Mouse (Mus musculus): Measurements from ENCODE around the gene Depdc1b. TPM values are rescaled to one million over a fixed set of nuclear protein-coding genes. Genes with fewer than 3 reads are reported as not detected.

Depdc1b gene
- total and polyA plus RNA-seq, 3 experiments, result 21.2 to 25.3 TPM; not detected in 1

DNA sequence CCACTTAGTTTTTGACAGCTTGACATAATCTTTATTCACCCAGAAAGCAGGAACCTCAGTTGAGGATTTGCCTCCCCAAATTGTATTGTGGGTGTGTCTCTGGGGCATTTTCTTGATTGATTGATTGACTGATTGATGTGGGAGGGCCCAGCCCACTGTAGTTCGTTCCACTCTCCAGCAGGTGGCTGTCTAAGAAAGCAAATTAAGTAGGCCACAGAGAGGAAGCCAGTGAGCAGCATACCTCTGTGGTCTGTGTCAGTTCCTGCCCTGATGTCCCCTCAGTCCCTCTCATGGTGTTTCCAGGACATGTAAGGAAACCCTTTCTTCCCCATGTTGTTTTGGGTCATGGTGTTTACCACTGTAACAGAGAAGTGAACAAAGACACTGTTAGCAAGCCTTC lies 74.4 kb downstream of the Depdc1b start (continued):
- no peak for TF ChIP-seq MXI1 (IDR thresholded peaks at IDR 0.05; ENCODE audit: low read depth, low read length)
- TF ChIP-seq ZC3H11A (IDR thresholded peaks at IDR 0.05; ENCODE audit: low read depth, low read length), result peak; percentile 51; the same call in 1 of the 2 replicates
- TF ChIP-seq ETS1 (IDR thresholded peaks at IDR 0.05; ENCODE audit: low read depth, low read length), result no peak

DNA sequence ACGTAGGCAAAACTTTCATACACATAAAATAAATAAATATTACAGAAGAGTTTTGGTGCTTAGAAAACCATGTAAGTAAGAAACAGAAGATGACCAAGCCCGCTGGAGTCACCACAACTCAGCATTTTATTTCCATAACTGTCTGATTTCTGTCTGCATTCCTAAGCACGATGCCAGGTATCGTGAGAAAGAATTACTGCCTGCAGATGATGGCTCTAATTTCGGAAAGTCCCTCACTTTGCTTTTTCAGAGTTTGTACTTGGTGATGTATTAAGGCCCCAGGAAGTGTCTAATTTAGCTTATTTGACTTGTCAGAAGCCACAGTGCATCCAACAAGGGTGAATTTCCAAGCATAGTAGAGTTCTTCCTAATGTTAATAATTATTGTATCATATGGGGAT lies 87.1 kb downstream of the Depdc1b start:
- no peaks in the 10 kb centered on the region for H3K4me1 ChIP-seq (ENCODE audit: control insufficient read depth in 1 of 2, insufficient read depth in 2 of 2, low read length in 2 of 2)
- no peak overlapping the region for H3K9ac ChIP-seq (ENCODE audit: control insufficient read depth, low read depth, low read length, poor library complexity, severe bottlenecking)
- no peak overlapping the region for H3K4me3 ChIP-seq (ENCODE audit: control insufficient read depth in 1 of 2, insufficient read depth in 1 of 2, low read depth in 2 of 2, low read length in 2 of 2)
- H3K36me3 ChIP-seq (ENCODE audit: control insufficient read depth in 1 of 2, insufficient read depth in 2 of 2, low read length in 2 of 2), result no peaks in the 10 kb centered on the region
- DNase-seq (ENCODE audit: low read depth, low spot score), result no peak
- H3K27me3 ChIP-seq (ENCODE audit: control insufficient read depth in 1 of 2, insufficient read depth in 2 of 2, low read length in 2 of 2), result no peaks in the 10 kb centered on the region
- no peaks in the 10 kb centered on the region for H3K9me3 ChIP-seq (replicated peaks; ENCODE audit: insufficient read depth, low read length)
- TF ChIP-seq NRF1 (IDR thresholded peaks at IDR 0.05; ENCODE audit: insufficient read depth, low read depth, low read length, poor library complexity, severe bottlenecking) (no peak), HCFC1 (IDR thresholded peaks at IDR 0.05; ENCODE audit: low read depth, low read length) (no peak), GATA1 (IDR thresholded peaks at IDR 0.05; ENCODE audit: low read depth, low read length) (no peak), GABPA (IDR thresholded peaks at IDR 0.05; ENCODE audit: low read depth, low read length) (no peak), CTCF (IDR thresholded peaks at IDR 0.05 in 2 of 3, conservative IDR thresholded peaks at IDR 0.05 in 1 of 3; ENCODE audit: control insufficient read depth in 1 of 3, insufficient read depth in 1 of 3, low read depth in 2 of 3, low read length in 3 of 3, poor library complexity in 1 of 3, severe bottlenecking in 1 of 3) (no peak), KAT2A (conservative IDR thresholded peaks at IDR 0.05; ENCODE audit: low read depth, low read length) (no peak), RAD21 (IDR thresholded peaks at IDR 0.05; ENCODE audit: low read depth, low read length) (no peak), CHD1 (IDR thresholded peaks at IDR 0.05; ENCODE audit: low read depth, low read length) (no peak)
- no peaks in the 10 kb centered on the region for H3K79me2 ChIP-seq (ENCODE audit: control insufficient read depth, insufficient read depth, low read length, poor library complexity)
- H3K27ac ChIP-seq (ENCODE audit: control insufficient read depth, low read depth, low read length), result no peak overlapping the region

DNA sequence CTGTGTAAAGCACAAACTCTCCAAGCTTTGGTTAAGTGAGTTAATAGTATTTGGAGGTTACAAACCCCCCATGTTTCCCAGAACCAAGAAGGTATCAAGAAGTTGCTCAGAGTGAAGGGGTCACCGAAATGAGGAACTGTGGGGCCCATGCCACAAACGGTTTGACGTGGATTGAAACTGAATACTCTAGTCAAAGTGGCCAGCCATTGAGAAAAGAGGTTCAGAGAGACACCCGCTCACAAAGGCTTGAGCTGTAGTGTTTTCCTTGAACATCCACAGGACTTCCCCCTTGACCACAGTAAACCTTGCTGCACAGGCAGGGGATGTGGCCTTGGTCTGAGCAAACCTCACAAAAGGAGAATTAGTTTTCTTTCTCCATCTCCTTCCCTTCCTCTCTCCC lies 88.2 kb downstream of the Depdc1b start:
- no peak overlapping the region for H3K9ac ChIP-seq (ENCODE audit: control insufficient read depth, low read depth, low read length, poor library complexity, severe bottlenecking)
- H3K4me3 ChIP-seq (ENCODE audit: control insufficient read depth in 1 of 2, insufficient read depth in 1 of 2, low read depth in 2 of 2, low read length in 2 of 2), result no peak overlapping the region
- no peaks in the 10 kb centered on the region for H3K36me3 ChIP-seq (ENCODE audit: control insufficient read depth in 1 of 2, insufficient read depth in 2 of 2, low read length in 2 of 2)
- H3K79me2 ChIP-seq (ENCODE audit: control insufficient read depth, insufficient read depth, low read length, poor library complexity), result no peaks in the 10 kb centered on the region
- H3K4me1 ChIP-seq (ENCODE audit: control insufficient read depth in 1 of 2, insufficient read depth in 2 of 2, low read length in 2 of 2), result no peaks in the 10 kb centered on the region
- no peaks in the 10 kb centered on the region for H3K27me3 ChIP-seq (ENCODE audit: control insufficient read depth in 1 of 2, insufficient read depth in 2 of 2, low read length in 2 of 2)
- TF ChIP-seq TAL1 (IDR thresholded peaks at IDR 0.05; ENCODE audit: low read length) (no peak), NELFE (IDR thresholded peaks at IDR 0.05; ENCODE audit: low read depth, low read length) (no peak), ZNF384 (IDR thresholded peaks at IDR 0.05; ENCODE audit: low read depth, low read length) (no peak), MYB (IDR thresholded peaks at IDR 0.05; ENCODE audit: low read depth, low read length) (no peak), RCOR1 (IDR thresholded peaks at IDR 0.05; ENCODE audit: low read depth, low read length) (no peak), ETS1 (IDR thresholded peaks at IDR 0.05; ENCODE audit: low read depth, low read length) (no peak), E2F4 (IDR thresholded peaks at IDR 0.05; ENCODE audit: borderline replicate concordance, low read depth, low read length) (no peak), USF2 (IDR thresholded peaks at IDR 0.05; ENCODE audit: borderline replicate concordance in 1 of 2, insufficient read depth in 1 of 2, low read depth in 1 of 2, low read length in 2 of 2) (no peak), UBTF (IDR thresholded peaks at IDR 0.05; ENCODE audit: borderline replicate concordance, insufficient read depth, low read depth, low read length) (no peak), MAX (IDR thresholded peaks at IDR 0.05; ENCODE audit: low read length) (no peak), HCFC1 (IDR thresholded peaks at IDR 0.05; ENCODE audit: low read depth, low read length) (no peak), KAT2A (conservative IDR thresholded peaks at IDR 0.05; ENCODE audit: low read depth, low read length) (no peak), CHD2 (IDR thresholded peaks at IDR 0.05; ENCODE audit: low read length) (no peak), POLR2AphosphoS5 (IDR thresholded peaks at IDR 0.05; ENCODE audit: borderline replicate concordance, low read depth, low read length) (no peak), ZMIZ1 (IDR thresholded peaks at IDR 0.05; ENCODE audit: low read depth, low read length) (no peak)
- H3K9me3 ChIP-seq (replicated peaks; ENCODE audit: insufficient read depth, low read length), result no peaks in the 10 kb centered on the region
- no peak overlapping the region for H3K27ac ChIP-seq (ENCODE audit: control insufficient read depth, low read depth, low read length)
- no peak for DNase-seq (ENCODE audit: low read depth, low spot score)

Measured in MEL (cell line).